Mouse (Mus musculus) liver, embryonic 14.5 days (tissue): ENCODE measurements around the gene Mtmr3. TPM values are rescaled to one million over a fixed set of nuclear protein-coding genes. Genes with fewer than 3 reads are reported as not detected.
"Not testable (repeated sequence)": the region's sequence is repeated elsewhere in the genome, so short reads cannot be mapped to it uniquely, and the experiment has no call there.

Experiments used
- ATAC-seq: fragments of 200-750 bp; cut with Nextera tagmentation; 2 replicates; pipeline ENCODE4 v1.8.0; 2017; ENCODE audit warnings: moderate number of reproducible peaks, mild to moderate bottlenecking, moderate library complexity; ENCODE audit not compliant: insufficient read depth
- DNase-seq, 3 experiments: peaks; one replicate each; pipeline ENCODE4 v3.0.0-alpha.2; 2012 to 2013; ENCODE audit warnings: low read depth in 3 of 3, low spot score in 3 of 3
- H3K27ac ChIP-seq: fragments of 300-500 bp; sonication (generic); 2 replicates; pipeline ENCODE4 v1.5.1; 2014; ENCODE audit warnings: moderate library complexity, mild to moderate bottlenecking, control low read depth, inconsistent platforms
- H3K27me3 ChIP-seq: fragments of 300-500 bp; sonication (generic); 2 replicates; pipeline ENCODE4 v1.6.1; 2014; ENCODE audit warnings: mild to moderate bottlenecking, low read length, moderate library complexity; ENCODE audit not compliant: control insufficient read depth, insufficient read depth
- H3K36me3 ChIP-seq: fragments of 300-500 bp; sonication (generic); replicated peaks from 2 replicates; pipeline ENCODE4 v1.6.1; 2014; ENCODE audit warnings: low read depth; ENCODE audit not compliant: control insufficient read depth, insufficient read depth
- H3K4me1 ChIP-seq, 2 experiments: fragments of 200-500 bp in 1 of 2; fragments of 300-500 bp in 1 of 2; sonication (generic) in 1 of 2; replicated peaks; 2 replicates each; pipeline ENCODE4 v1.6.1; 2012 to 2014; ENCODE audit warnings: antibody characterized with exemption in 1 of 2, inconsistent platforms in 1 of 2, low read length in 1 of 2; ENCODE audit not compliant: control insufficient read depth in 2 of 2, insufficient read depth in 2 of 2
- H3K4me2 ChIP-seq: fragments of 300-500 bp; sonication (generic); 2 replicates; pipeline ENCODE4 v1.6.1; 2014; ENCODE audit warnings: low read depth, mild to moderate bottlenecking, control low read depth, moderate library complexity
- H3K4me3 ChIP-seq, 2 experiments: fragments of 200-500 bp in 1 of 2; fragments of 300-500 bp in 1 of 2; sonication (generic) in 1 of 2; 2 replicates each; pipeline ENCODE4 v1.5.1; 2012 to 2014; ENCODE audit warnings: low read depth in 2 of 2, low read length in 2 of 2, mild to moderate bottlenecking in 2 of 2, control low read depth in 1 of 2, inconsistent platforms in 1 of 2, moderate library complexity in 1 of 2; ENCODE audit not compliant: insufficient read depth in 1 of 2
- H3K9ac ChIP-seq: fragments of 300-500 bp; sonication (generic); replicated peaks from 2 replicates; pipeline ENCODE4 v1.6.1; 2014; ENCODE audit warnings: mild to moderate bottlenecking, control low read depth, moderate library complexity
- H3K9me3 ChIP-seq: fragments of 300-500 bp; sonication (generic); 2 replicates; pipeline ENCODE4 v1.6.1; 2016; ENCODE audit warnings: low read length, mixed read lengths; ENCODE audit not compliant: control insufficient read depth
- CTCF ChIP-seq: IDR thresholded peaks from 2 replicates; pipeline ENCODE4 v1.5.1; 2016; ENCODE audit warnings: antibody characterized with exemption, low read depth, control low read depth
- EP300 ChIP-seq: IDR thresholded peaks from 2 replicates; pipeline ENCODE4 v1.6.1; 2016; ENCODE audit warnings: antibody characterized with exemption, low read depth
- WGBS: fragments of 180-500 bp; shearing (Covaris S2); extraction: QIAGEN DNeasy Blood & Tissue Kit; methylation state at CpG from one replicate; pipeline ENCODE4 v1.1.7; 2014; ENCODE audit not compliant: insufficient replicate concordance; 5-methylcytosine and 5-hydroxymethylcytosine counted together
- polyA plus RNA-seq, 2 experiments: library from polyadenylated mRNA; depleted of rRNA in 1 of 2; stranded (reverse) in 1 of 2; unstranded in 1 of 2; fragments of >200 nt; fragmentation: Nextera tagmentation in 1 of 2; extraction: Ambion mirVana in 1 of 2; gene quantifications; 2 replicates each; pipeline versions ENCODE4 v1.2.1 to v1.2.3; 2012 to 2014

Gene Mtmr3
- polyA plus RNA-seq, 2 experiments = 20.3 to 24.3 TPM

- no peaks in the 10 kb centered on the region; the same call in 1 of the 2 replicates for H3K36me3 ChIP-seq
- TF ChIP-seq EP300 (no peak), CTCF (no peak)
- WGBS = 92% methylated on average over 4 of the region's 4 CpGs
- H3K4me1 ChIP-seq = peaks cover 43 to 44% of the 10 kb centered on the region in 2 experiments
- ATAC-seq = no peak
- peak overlapping the region; percentile 58 for H3K27ac ChIP-seq
- no peak overlapping the region for H3K4me3 ChIP-seq
- H3K9me3 ChIP-seq = no peaks in the 10 kb centered on the region
- no peak for DNase-seq
- peak overlapping the region; percentile 32; the same call in 1 of the 2 replicates for H3K9ac ChIP-seq
- H3K4me2 ChIP-seq = 0 out of 2 replicates have a peak overlapping the region, but pooled peaks have one; percentile 14
- no peaks in the 10 kb centered on the region for H3K27me3 ChIP-seq
Measured at GRCm38 (mm10) chr11:4547569-4547968, 47.1 kb downstream of the Mtmr3 start.

- peaks cover 51 to 53% of the 10 kb centered on the region in 2 experiments for H3K4me1 ChIP-seq
- H3K4me3 ChIP-seq = no peak overlapping the region
- peak overlapping the region; percentile 81 for H3K27ac ChIP-seq
- TF ChIP-seq EP300 = no peak
- TF ChIP-seq CTCF = no peak
- WGBS = 52% methylated on average over 3 of the region's 3 CpGs
- no peaks in the 10 kb centered on the region; the same call in 1 of the 2 replicates for H3K36me3 ChIP-seq
- no peak for DNase-seq
- H3K27me3 ChIP-seq = no peaks in the 10 kb centered on the region
- no peak overlapping the region for H3K4me2 ChIP-seq
- H3K9me3 ChIP-seq = no peaks in the 10 kb centered on the region
- H3K9ac ChIP-seq = no peak overlapping the region; the same call in 1 of the 2 replicates
- no peak for ATAC-seq
Measured at GRCm38 (mm10) chr11:4545976-4546375, 48.7 kb downstream of the Mtmr3 start.

GRCm38 (mm10) chr11:4545401-4545800 is 49.3 kb downstream of the Mtmr3 start:
- ATAC-seq = no peak
- H3K9me3 ChIP-seq = no peaks in the 10 kb centered on the region
- H3K36me3 ChIP-seq = no peaks in the 10 kb centered on the region; the same call in 1 of the 2 replicates
- DNase-seq = no peak
- H3K4me2 ChIP-seq = peak overlapping the region; percentile 13
- no peaks in the 10 kb centered on the region for H3K27me3 ChIP-seq
- peak overlapping the region; percentile 81 for H3K27ac ChIP-seq
- 33% methylated on average over 4 of the region's 4 CpGs for WGBS
- peak overlapping the region; percentile 52 for H3K9ac ChIP-seq
- H3K4me1 ChIP-seq = peaks cover 56 to 58% of the 10 kb centered on the region in 2 experiments
- TF ChIP-seq CTCF (no peak), EP300 (no peak)
- no peak overlapping the region for H3K4me3 ChIP-seq

GRCm38 (mm10) chr11:4544627-4544921 is 50.1 kb downstream of the Mtmr3 start:
- 54% methylated on average over 1 of the region's 1 CpGs for WGBS
- peak overlapping the region; percentile 81 for H3K27ac ChIP-seq
- peaks cover 63 to 65% of the 10 kb centered on the region in 2 experiments for H3K4me1 ChIP-seq

GRCm38 (mm10) chr11:4543746-4544626 is 50.7 kb downstream of the Mtmr3 start:
- Histone ChIP-seq H3K27ac (peak overlapping the region; percentile 96), H3K36me3 (peaks cover 6% of the 10 kb centered on the region), H3K27me3 (no peaks in the 10 kb centered on the region), H3K9ac (peak overlapping the region; percentile 69), H3K9me3 (no peaks in the 10 kb centered on the region), H3K4me1 (peaks cover 61 to 68% of the 10 kb centered on the region in 2 experiments), H3K4me2 (peak overlapping the region; percentile 70), H3K4me3 (peak overlapping the region in 1 of 2 experiments; percentile 26; a peak in 2 of 4 replicates)
- DNase-seq (no peak), ATAC-seq (no peak)
- no peak for TF ChIP-seq EP300
- TF ChIP-seq CTCF = no peak
- WGBS = 20% methylated on average over 7 of the region's 7 CpGs

More at GRCm38 (mm10) chr11:4544627-4544921, 50.1 kb downstream of the Mtmr3 start:
- DNase-seq, H3K4me2 ChIP-seq, ATAC-seq, H3K9ac ChIP-seq, H3K36me3 ChIP-seq, H3K9me3 ChIP-seq, H3K4me3 ChIP-seq, H3K27me3 ChIP-seq: not testable (repeated sequence)
